Mouse (Mus musculus): ENCODE data around the gene Fbxl17.

Gene Fbxl17

DNA sequence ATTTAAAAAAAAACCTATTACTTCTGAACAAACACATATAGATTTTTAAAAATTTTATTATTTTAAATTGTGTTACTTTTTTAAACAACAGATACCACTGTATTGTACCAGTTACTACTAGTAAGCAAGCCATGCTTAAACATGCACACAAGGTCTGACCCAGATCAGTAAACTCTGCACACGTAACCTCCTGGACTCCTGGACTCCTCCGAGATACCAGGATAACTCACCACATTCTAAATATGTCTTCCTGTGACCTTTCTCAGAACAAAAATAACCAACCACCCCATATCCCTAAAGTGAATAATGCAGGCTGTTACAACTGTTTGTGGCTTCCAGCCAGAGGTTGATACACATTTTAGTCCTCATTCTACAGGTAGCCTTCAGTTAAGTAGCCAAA, 170.9 kb downstream of the Fbxl17 start:
- DNase-seq (ENCODE audit: low spot score in 2 of 2): no peak

DNA sequence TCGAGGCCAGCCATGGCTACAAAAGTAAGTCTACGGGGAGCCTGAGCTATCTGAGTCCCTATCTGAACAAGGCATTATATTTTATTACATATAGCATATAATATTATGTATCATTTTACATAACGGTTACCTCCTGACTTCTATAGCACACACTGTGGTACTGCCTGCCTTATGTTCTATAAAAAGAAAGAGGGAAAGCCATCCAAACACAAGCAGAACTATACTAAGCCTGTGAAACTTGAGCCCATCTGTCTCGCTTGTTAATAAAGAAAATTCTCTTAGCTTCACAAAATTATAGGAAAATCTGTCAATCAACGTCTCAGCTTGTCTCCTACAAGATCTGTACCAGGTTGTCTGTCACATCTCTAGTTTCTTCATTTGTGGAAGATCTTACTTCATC, 173.6 kb downstream of the Fbxl17 start:
- DNase-seq (ENCODE audit: low spot score in 2 of 2): no peak

DNA sequence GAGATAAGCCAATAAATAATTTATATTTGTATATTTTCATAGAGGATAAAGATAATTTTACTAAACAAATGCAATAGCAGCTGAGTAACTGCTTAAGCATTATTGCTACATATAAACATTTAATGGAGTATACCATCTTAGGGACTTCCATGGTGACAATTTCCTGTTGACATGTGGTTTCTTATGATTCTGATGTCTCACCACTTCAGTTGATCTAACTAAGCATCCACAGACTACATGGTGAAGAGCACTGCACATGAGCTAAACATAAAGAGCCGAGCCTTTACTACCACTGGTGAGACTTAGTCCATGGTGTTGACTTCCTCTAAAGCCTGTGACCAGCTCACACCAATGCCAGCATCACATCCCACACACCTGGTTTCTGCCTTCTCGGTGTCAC, 175.1 kb downstream of the Fbxl17 start:
- DNase-seq (ENCODE audit: low spot score in 2 of 2): no peak

DNA sequence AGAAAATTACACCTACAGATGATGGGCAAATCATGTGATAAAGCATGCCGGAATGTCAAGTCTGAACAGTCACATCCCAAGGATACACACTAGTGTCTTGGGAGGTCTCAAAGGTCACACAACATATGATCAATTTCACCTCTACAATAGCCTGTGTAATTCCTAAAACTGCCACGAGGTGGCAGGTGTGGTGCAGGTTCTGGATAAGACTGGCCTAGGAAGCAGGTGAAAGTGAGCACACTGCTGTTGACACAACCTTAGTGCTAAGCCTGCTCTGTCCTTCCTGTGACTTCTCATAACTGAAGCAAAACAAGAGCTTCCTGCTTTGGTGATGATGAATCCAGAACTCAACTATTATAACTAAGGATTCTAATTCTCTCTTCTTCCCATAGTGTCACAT, 175.8 kb downstream of the Fbxl17 start:
- DNase-seq (ENCODE audit: low spot score in 2 of 2): peak; percentile 60

DNA sequence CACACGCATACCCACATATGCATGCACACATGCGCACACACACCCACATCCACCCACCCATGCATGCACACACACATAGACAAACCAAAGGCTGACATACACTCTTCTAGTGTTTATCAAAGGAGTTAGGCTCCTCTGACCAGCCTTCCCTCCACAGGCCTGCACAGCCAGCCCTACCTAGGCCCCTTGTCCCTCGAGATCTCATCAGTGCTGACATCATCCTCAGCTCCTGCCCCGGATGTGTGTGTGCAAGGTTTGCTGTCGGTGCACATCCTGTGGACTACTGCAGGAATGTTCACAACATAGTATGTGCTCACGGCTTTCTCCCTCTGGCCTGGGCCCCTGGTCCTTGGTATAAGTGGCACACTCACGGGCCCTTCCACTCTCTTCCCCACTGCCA, 177.0 kb downstream of the Fbxl17 start:
- DNase-seq (ENCODE audit: low spot score in 2 of 2): no peak

DNA sequence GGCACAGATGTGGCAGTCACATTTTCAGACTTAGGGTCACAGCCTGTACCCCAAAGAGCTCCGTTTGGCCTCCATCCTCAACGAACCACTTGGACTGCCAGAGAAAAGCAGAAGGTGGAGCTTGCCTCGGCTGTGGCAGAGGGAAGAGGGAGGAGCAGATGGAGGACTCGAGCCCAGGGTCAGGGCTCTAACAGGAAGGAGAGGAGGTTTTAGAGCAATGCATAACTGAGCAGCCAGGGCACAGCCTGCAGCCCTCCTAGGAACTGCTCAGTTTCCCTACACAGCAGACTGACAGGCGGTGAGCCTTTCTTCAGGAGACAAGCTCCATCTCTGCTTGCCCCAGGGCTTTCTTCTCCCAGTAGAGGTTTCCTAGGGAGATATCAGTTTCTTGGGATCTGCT, 178.5 kb downstream of the Fbxl17 start:
- no peak for DNase-seq (ENCODE audit: low spot score in 2 of 2)

DNA sequence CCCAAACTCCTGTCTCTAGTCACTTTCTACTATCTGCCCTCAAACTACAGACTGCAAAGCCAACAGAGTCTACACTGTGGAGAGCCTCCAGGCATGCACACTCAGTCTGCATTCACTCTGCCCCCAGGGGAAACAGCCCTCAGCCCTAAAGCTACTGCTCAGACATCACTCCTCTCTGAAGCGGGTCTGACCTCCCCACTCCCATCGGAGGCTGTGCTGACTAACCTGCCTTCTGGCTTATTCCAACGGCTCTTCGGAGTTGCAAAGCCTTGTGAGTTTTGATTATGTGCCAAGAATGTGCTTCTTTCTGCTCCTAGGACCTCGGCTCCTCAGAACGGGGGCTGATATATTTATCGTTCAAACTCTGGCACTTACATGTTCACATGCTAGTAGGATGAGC, 182.3 kb downstream of the Fbxl17 start:
- no peak for DNase-seq (ENCODE audit: low spot score in 2 of 2)

DNA sequence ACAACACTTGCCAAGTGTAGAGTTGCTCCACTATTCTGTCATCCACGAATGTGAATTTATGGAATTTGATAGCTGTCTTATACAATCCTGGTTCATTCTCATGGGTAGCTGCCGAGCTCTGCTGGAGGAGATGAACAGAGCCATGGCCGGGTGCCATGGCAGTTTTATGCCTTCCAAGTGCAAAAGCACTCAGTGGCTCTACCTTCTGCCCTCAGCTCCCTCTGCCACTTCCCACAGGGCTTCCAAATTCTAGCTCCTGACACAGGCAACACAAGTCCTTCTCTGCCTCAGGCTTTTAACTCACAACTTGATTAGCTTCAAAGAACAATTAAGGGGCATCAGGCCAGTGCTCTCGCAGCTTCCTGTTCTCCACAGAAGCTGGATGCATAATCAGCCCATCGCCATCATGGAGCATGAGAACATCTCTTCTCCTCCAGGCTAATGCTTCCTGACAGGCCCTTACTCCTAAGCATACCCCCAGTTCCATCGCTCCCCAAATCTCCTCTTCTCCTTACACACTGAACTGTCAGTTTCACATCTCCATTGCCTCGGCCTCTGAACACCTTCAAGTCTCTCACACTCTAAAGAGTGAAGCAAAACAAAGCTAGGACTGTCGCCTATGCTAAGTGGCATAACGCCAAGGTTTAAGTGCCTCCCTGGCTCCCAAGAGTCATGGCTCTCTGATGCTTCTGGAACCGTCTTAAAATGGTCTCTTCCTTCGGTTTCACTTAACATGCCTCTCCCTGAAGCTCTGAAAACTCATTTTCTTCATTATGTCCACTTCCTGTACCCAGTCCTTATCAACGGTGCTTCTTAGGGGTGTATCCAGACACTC, 184.0 kb downstream of the Fbxl17 start:
- no peak for DNase-seq (ENCODE audit: low spot score in 2 of 2)

DNA sequence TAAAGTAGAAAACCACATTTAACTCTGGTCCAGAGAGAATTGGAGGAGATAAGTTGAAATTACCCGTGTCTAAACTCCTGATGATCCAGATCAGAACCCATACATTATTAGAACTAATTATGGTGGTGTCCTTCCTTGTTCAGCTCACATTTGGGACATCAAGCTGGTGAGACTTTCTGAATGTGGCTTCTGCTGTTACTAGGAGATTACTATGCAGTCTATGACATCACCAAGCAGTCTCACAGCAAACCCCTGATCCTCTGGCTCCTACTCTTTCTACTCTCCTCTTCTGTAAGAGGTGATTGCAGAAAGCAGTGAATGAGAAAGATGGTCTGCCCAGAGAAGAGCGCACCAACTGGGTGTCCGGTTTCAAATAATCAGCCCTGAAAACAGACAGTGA, 187.0 kb downstream of the Fbxl17 start:
- no peak for DNase-seq (ENCODE audit: low spot score in 2 of 2)

DNA sequence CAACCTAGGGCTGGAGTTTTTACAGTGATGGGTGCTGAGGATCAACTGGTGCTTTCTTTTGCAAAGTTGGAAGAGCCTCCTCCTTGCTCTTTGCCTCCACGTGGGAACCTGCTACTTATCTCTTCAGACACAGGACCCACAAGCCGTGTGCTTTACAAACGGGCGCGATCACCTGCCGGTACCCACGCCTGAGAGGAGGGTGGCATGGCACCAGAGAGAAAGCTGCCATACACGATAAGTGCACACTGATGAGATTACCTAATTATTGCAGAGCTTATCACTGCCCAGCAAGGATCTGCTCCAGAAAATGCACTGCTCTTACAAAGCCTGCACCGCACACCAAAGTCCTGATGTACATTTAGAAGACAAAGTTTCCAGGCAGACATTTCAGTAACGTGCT, 187.5 kb downstream of the Fbxl17 start:
- DNase-seq (ENCODE audit: low spot score in 2 of 2): no peak

DNA sequence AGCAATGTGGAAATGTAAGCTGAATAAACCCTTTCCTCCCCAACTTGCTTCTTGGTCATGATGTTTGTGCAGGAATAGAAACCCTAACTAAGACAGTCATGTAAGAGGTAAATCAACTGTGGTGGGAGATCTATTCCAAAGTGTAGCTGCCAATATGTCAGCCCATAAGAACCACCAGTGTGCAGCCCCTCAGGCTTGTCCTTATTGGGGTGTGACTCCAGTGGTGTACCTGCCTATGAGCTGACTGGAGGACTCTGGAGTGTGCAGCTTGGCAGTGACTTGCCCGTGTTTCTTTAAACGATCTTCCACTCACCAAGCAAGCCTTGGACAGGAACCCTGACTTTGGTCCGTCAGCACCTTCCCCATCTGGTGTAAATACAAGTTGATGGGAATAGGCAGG, 188.2 kb downstream of the Fbxl17 start:
- no peak for DNase-seq (ENCODE audit: low spot score in 2 of 2)

DNA sequence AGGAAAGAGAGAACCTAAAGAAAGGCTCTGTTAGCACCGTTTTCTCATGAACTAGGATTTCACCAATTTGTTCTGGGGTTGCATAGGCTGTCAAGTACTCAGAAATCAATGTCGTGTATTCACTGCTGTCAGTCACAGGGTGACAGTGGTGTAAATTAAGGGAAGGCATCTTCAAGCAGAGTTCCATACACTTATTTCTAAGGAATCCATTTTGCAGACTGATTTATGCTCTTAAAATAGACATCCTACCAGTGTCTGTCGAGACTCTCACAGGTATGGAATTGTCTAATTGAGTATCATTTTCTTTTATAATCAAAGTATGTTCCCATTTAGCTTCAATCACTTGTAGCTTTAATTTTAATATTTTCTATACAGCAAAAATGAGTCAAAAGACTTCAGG, 189.8 kb downstream of the Fbxl17 start:
- DNase-seq (ENCODE audit: low spot score in 2 of 2): no peak

DNA sequence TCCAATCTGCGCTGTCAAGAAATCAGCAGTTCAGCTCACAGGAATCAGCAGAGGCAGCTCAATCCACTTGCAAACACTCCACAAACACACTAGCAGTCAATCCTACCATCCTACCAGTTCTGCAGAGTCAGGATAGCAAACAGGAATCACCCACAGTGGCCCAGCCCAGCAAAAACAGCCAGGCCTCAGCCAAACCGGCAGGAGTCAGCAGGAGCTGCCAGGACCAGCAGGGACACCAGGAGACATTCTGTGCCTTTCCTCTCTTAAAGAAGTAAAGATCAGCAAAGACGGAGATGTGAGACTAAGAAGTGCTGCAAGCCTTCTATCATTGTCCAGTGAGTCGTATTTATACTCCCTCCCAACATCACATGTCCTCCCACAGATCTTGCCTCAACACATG, 196.0 kb downstream of the Fbxl17 start:
- no peak for DNase-seq (ENCODE audit: low spot score in 2 of 2)

DNA sequence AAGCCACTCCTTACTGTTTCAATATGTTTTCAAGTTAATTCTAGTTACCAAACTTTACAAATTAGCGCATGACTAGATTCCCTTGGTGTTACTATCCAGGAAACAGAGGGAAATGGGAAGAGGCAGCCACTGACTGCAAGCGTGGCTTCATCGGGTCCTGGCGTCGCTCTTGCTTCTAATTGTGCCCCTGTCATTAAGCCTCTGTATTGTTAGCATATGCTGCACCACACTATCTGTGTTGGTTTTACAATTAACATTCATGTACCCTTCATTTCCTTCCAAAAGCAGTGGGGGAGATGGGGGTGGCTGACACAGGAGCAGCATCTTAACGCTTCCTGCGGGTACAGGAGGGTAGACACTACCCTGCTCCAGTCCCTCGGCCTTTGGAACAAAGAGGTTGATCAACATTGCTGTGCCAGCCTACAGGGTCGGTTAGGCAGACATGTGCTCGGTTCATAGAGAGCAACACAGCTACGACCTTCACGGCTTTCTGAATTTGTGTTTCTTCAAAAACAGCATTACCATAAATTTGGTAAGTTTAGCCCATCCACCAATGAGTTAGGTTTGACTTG, 197.9 kb downstream of the Fbxl17 start:
- DNase-seq (ENCODE audit: low spot score in 2 of 2): no peak

DNA sequence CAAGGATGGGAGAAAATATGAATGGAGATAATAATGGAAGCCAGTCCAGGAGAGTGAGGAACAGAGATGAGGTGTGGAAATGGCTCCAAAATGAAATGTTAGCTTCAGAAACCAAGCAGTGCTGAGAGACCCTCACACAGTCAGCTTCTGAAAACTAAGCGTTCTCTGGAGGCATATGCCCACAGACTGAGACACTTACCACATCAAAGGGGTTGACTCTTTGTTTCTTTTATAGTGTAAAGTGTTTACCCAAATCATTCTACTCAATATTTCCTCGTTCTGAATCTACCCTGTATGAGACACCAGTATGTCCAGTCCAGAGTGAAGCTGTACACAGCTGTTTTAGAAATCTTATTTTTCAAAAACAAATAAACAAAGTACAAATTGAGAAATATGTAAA, 204.3 kb downstream of the Fbxl17 start:
- DNase-seq (ENCODE audit: low spot score in 2 of 2): no peak

DNA sequence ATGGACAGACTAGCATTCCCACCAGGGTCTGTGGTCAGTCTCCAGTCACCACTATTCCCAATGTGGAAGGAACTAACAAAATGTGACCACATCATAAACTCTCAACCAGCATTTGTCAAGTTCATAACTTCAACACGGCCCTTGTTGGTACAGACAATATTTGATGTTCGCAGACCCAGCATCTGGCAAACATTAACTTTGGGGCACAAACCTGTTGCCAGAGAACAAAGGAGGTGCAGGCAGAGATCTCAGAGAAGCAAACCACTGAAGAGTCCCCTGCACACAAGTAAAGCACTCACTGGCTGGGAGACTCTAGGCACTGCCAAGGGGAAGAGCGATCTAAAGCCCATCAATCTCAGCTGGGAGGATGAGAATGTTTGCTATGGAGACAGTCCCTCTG, 204.9 kb downstream of the Fbxl17 start:
- no peak for DNase-seq (ENCODE audit: low spot score in 2 of 2)

DNA sequence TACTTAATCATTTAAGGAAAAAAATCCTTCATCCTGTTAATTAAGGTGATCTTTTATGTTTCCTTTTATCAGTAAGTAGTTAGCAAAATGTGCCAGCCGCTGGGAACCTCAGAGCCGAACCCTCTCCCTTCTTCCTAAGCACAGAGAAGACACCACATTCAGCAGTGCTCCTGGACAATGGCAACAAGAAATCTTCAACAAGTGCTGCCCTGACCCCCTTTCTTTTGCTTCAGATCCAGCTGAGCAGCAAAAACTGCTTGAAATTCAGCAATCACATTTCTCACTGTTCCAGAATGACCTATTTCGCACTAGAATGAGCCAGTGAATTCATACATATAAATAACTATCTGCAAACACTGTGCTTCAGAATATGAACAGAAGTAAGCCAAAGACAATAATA, 205.8 kb downstream of the Fbxl17 start:
- DNase-seq (ENCODE audit: low spot score in 2 of 2): no peak

DNA sequence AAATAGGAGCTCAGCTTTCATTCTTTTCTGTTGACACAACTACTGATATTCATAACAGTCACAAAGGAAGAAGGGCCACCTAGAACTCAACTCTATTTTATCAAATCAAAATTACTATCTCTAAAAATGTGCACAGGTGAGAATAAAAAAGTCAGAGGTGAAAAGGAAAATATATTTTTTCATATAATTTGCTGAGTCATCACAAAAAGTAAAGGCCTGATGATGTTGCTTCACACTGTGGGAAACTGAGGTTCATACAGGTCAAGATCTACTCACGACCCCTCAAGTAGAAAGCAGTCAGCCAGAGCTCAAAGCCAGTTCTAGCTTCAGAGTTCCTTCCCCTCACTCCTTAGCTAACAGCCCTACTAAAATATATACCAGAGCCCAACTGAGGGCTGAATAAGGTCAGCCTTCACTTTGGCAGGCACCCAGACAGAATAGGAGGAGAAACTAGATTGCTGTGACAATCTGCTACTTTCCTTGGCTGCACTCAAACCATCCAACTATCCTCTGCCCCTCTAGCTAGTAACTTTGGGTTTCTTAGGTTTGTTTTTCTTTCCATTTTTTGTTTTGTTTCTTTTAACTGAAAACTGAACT, 210.4 kb downstream of the Fbxl17 start:
- DNase-seq (ENCODE audit: low spot score in 2 of 2): no peak

DNA sequence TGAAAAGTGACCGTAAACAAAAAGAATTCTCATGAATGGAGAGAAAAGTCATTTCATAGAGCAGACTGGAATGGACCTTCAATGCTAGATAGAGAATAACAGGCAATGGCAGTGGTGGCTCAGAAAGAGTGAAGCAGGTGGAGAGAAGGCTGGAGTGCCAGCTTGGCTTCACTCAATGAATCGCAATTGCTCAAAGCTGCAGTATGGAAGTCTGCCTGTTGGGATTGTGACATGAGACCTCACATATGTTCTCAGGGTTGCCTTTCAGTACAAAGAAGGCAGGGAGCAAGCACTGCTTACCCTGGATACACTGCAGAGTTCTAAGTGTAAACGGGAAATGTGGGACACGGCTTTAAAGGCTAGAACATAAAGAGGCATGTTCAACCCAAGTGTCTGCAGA, 211.0 kb downstream of the Fbxl17 start:
- no peak for DNase-seq (ENCODE audit: low spot score in 2 of 2)

DNA sequence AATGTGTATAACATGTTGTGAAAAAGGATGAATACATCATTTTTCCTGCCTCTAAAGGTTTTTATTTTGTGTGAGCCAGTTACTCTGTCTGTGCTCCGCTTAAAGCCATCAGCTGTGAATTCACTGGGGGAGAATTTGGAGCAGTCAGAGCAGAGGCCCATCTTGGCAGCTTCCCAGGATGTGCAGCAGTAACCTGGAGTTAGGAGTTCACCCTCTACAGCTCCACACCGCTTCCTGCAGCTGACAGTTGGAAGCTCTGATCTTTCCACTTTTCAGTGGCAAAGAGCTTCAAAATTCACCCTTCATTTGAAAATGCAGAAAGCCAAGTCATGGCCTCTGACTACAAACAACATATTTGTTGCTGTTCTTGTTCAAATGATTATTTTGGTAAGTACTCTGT, 212.4 kb downstream of the Fbxl17 start:
- peak in 1 of 2 experiments; percentile 14 for DNase-seq (ENCODE audit: low spot score in 2 of 2)

DNA sequence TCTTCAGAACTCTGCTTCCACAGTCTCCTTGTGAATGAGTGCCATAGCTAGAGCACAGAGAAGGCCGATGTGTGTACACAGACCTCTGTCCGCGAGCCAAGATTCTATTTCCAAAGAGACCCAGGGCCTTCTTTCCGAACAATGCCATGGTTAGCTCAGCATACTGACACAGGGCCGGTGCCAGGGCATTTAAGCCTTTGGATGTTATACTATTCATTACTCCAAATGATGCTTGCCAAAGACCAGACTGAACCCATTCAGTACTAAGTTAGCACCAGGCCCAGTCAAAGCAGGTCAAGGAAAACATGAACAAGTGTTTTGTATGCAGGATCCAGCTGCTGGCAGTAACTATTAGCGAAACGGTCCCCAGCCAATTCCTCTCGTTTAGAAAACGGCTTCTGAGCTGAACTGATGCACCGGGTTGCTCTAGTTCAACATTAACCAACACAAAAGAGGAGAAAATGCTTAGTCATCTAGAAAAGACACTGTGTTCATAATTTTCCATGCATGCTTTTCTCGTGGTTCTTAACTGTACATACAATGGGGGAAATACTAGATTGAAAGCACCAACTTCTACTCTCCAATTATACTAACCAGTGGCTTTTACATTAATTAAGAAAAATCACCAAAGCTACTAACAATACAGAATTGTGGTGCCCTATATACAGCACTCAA, 214.4 kb downstream of the Fbxl17 start:
- DNase-seq (ENCODE audit: low spot score in 2 of 2): peak in 1 of 2 experiments; percentile 15

DNA sequence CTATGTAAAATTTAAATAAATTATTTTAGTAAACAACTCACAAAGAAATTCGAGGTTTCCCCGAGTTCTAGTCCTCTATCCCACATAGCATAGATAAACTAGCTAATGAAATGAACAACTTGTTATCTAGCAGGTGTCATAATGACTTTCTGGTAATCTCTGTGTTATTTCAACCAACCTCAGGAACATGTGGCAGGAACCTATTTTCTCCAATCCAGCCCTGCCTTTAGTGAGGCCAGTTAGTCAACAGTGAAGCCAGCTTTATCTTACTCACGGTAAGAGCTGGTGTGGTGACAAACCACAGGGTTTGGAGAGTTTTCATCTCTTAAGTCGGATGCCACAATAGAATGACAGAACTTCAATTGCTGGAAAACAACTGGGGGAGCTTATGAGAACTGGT, 215.7 kb downstream of the Fbxl17 start:
- no peak for DNase-seq (ENCODE audit: low spot score in 2 of 2)

DNA sequence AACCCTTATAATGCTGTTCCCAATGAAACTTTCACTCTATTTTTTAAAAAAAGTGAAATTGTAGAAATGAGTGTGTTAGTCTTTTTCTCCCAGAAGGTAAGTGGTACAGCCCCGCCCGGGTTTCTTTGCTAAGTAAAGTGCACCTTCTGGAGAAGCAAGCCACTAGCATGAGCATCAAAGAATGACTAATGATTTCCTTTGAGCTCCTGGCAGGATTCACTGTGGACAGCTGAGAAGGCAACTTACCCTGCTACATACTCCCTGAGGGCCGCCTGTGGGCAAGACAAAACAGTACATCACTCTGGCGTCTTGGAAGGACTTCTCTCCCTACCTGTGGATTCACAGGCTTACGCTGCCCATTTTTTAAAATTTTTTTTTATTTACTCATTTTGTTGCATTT, 217.8 kb downstream of the Fbxl17 start:
- DNase-seq (ENCODE audit: low spot score in 2 of 2): no peak

Data from urinary bladder, postnatal 36 days (tissue).